10 mouse cellular contexts compared by ENCODE assay signal in genomic region chr4:140101106-140101505, GRCm38 (mm10).
A peak's percentile ranks its signal among the peaks of the same experiment; 100 is the strongest.
DNase-seq lines count a peak whose midpoint lies in the region; ATAC-seq and TF ChIP-seq lines count a peak whose summit lies in the region.
"Had no signal": no experiment of that assay in that cellular context is flagged by ENCODE, and none has a peak within 500 bp of the region (broad histone marks: within the 10 kb centered on the region; RNA-seq: fewer than 3 reads in every experiment).

No protein-coding gene starts in this region.

- no peaks in the 10 kb centered on the region for H3K36me3 ChIP-seq in kidney, postnatal 0 days (ENCODE audit: insufficient read depth, low read length)
- H3K36me3 ChIP-seq in kidney, embryonic 16.5 days (ENCODE audit: insufficient read depth, low read length) = no peaks in the 10 kb centered on the region
- H3K36me3 ChIP-seq in forebrain, embryonic 15.5 days = no peaks in the 10 kb centered on the region
- H3K36me3 ChIP-seq: liver, embryonic 15.5 days; stomach, embryonic 15.5 days had no signal

- H3K9ac ChIP-seq in kidney, postnatal 0 days (ENCODE audit: low read depth, low read length) = no peak overlapping the region
- no peak overlapping the region for H3K9ac ChIP-seq in kidney, embryonic 16.5 days (replicated peaks; ENCODE audit: low read length)
- H3K9ac ChIP-seq in forebrain, embryonic 15.5 days (replicated peaks) = no peak overlapping the region
- H3K9ac ChIP-seq: liver, embryonic 15.5 days; stomach, embryonic 15.5 days had no signal

- H3K27ac ChIP-seq in kidney, postnatal 0 days = no peak overlapping the region
- H3K27ac ChIP-seq in kidney, embryonic 16.5 days (ENCODE audit: low read length) = no peak overlapping the region
- H3K27ac ChIP-seq in forebrain, embryonic 15.5 days (replicated peaks) = no peak overlapping the region
- H3K27ac ChIP-seq: liver, embryonic 15.5 days; stomach, embryonic 15.5 days had no signal

- TF ChIP-seq CTCF in kidney, postnatal 0 days (IDR thresholded peaks at IDR 0.05; ENCODE audit: low read depth) = peak; percentile 79

- H3K4me2 ChIP-seq in kidney, postnatal 0 days (ENCODE audit: low read length) = no peak overlapping the region
- no peak overlapping the region for H3K4me2 ChIP-seq in kidney, embryonic 16.5 days (replicated peaks; ENCODE audit: low read depth, low read length)
- H3K4me2 ChIP-seq in forebrain, embryonic 15.5 days (replicated peaks) = no peak overlapping the region
- H3K4me2 ChIP-seq: liver, embryonic 15.5 days; stomach, embryonic 15.5 days had no signal

- peak; percentile 20 for DNase-seq in CD4-positive, CD25-positive, alpha-beta regulatory T cell, adult 2 months (ENCODE audit: low read depth, low spot score)
- peak; percentile 52 for DNase-seq in kidney, postnatal 0 days (ENCODE audit: low spot score)
- DNase-seq in c-Kit-positive CD71-positive TER-119-negative erythroid progenitor cells, embryonic 14.5 days (ENCODE audit: low read depth) = peak; percentile 5
- peak; percentile 58 for DNase-seq in mesoderm, embryonic 11.5 days (ENCODE audit: low read depth, low spot score)
- no peak for DNase-seq in left cerebral cortex, postnatal 14 days (ENCODE audit: low spot score in 2 of 2)

- no peak overlapping the region for H3K4me3 ChIP-seq in kidney, postnatal 0 days (replicated peaks; ENCODE audit: low read depth, low read length)
- H3K4me3 ChIP-seq in kidney, embryonic 16.5 days (ENCODE audit: low read length) = no peak overlapping the region
- H3K4me3 ChIP-seq in forebrain, embryonic 15.5 days = no peak overlapping the region
- H3K4me3 ChIP-seq: liver, embryonic 15.5 days; stomach, embryonic 15.5 days had no signal

- 0 out of 2 replicates have a peak, but pooled peaks cover 3% of the 10 kb centered on the region for H3K4me1 ChIP-seq in kidney, postnatal 0 days (replicated peaks; ENCODE audit: insufficient read depth, low read length)
- H3K4me1 ChIP-seq in kidney, embryonic 16.5 days (ENCODE audit: insufficient read depth, low read length) = peaks cover 5% of the 10 kb centered on the region; the same call in 1 of the 2 replicates
- peaks cover 36% of the 10 kb centered on the region for H3K4me1 ChIP-seq in forebrain, embryonic 15.5 days
- H3K4me1 ChIP-seq: liver, embryonic 15.5 days had no signal

- intact Hi-C loops in left cerebral cortex, postnatal 14 days (cut with DNase I) = loop anchor here (10.0 kb wide), 1 partner anchor 144 kb away; the partner anchor contains the start of gene Igsf21

- WGBS in kidney, postnatal 0 days = 67% methylated on average over 5 of the region's 5 CpGs
- WGBS in kidney, embryonic 16.5 days = 64% methylated on average over 5 of the region's 5 CpGs
- 74% methylated on average over 5 of the region's 5 CpGs for WGBS in forebrain, embryonic 15.5 days

- ATAC-seq in CD4-positive, CD25-positive, alpha-beta regulatory T cell, adult 4 months = no peak
- ATAC-seq in kidney, postnatal 0 days (replicated peaks; ENCODE audit: low FRiP score, low read depth) = no peak
- ATAC-seq in kidney, embryonic 16.5 days (ENCODE audit: low FRiP score, low TSS enrichment) = no peak
- ATAC-seq in forebrain, embryonic 15.5 days (replicated peaks) = no peak

- H3K27me3 ChIP-seq in kidney, postnatal 0 days (ENCODE audit: insufficient read depth, low read length) = 0 out of 2 replicates have a peak, but pooled peaks cover 5% of the 10 kb centered on the region
- H3K27me3 ChIP-seq in kidney, embryonic 16.5 days (ENCODE audit: insufficient read depth, low read length) = peaks cover 28% of the 10 kb centered on the region; the same call in 1 of the 2 replicates
- H3K27me3 ChIP-seq in forebrain, embryonic 15.5 days = no peaks in the 10 kb centered on the region

- H3K9me3 ChIP-seq in kidney, postnatal 0 days (replicated peaks; ENCODE audit: low read length) = no peaks in the 10 kb centered on the region
- H3K9me3 ChIP-seq in kidney, embryonic 16.5 days (ENCODE audit: low read length) = no peaks in the 10 kb centered on the region
- no peaks in the 10 kb centered on the region for H3K9me3 ChIP-seq in forebrain, embryonic 15.5 days
- H3K9me3 ChIP-seq: liver, embryonic 15.5 days; stomach, embryonic 15.5 days had no signal

Comparison
In these comparisons a context has a peak if more than half of its experiments do, and no peak if none do; other contexts are left out.
1. DNase-seq: peak in CD4-positive, CD25-positive, alpha-beta regulatory T cell, adult 2 months (single experiment), kidney, postnatal 0 days (single experiment), c-Kit-positive CD71-positive TER-119-negative erythroid progenitor cells, embryonic 14.5 days (single experiment) and mesoderm, embryonic 11.5 days (single experiment); none in left cerebral cortex, postnatal 14 days (0 of 2).